Mouse (Mus musculus) cerebellum, adult 11 months (tissue): Measurements from ENCODE around the gene Smpdl3b.
"Not testable (repeated sequence)": the region's sequence is repeated elsewhere in the genome, so short reads cannot be mapped to it uniquely, and the experiment has no call there.

Source experiments
- DNase-seq: peaks from one replicate; pipeline ENCODE4 v3.0.0; 2022

The Smpdl3b gene

DNA sequence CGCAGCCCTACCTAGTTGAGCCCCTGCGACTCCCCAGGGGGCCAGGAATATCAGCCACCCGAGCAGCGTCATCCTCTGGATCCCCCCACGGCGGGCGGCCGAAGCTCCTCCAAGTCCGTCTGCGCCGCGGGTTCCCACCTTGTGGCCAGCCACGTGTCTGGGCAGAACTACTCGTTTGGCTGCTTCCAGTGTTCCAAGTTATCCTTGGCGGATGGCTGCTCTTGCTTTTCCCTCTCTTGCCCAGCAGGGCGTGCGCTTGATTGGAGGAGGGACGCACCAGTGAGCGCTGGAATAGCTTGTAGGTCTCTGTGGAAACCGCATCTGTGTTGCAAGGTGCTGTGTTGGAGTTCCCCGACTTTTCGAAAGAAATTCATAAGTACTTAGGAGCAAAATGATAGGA lies at the start of gene Smpdl3b:
Smpdl3b (minus strand) TSS at position 279 of the 400 bp plus-strand sequence.
- DNase-seq, result peak; percentile 22

DNA sequence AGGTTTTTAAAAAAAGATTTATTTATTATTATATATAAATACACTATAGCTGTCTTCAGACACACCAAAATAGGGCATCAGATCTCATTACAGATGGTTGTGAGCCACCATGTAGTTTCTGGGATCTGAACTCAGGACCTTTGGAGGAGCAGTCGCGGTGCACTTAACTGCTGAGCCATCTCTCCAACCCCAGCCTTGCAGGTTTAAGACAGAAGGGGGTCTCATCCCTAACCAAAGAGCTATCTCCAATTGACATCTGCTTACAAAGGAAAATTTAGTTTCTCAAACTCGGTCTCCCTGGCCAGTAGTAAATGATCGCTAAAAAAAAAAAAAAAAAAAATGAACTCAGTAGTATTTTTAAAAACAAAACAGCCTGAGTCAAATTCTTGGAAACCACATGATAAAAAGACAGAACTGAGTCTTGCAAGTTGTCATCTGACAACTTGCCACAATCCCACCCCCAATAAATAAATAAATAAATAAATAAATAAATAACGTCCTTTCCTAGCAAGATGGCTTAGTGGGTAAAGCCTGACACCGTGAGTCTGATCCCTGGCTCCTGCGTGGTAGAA lies 49.7 kb upstream of the Smpdl3b start:
- no peak for DNase-seq

DNA sequence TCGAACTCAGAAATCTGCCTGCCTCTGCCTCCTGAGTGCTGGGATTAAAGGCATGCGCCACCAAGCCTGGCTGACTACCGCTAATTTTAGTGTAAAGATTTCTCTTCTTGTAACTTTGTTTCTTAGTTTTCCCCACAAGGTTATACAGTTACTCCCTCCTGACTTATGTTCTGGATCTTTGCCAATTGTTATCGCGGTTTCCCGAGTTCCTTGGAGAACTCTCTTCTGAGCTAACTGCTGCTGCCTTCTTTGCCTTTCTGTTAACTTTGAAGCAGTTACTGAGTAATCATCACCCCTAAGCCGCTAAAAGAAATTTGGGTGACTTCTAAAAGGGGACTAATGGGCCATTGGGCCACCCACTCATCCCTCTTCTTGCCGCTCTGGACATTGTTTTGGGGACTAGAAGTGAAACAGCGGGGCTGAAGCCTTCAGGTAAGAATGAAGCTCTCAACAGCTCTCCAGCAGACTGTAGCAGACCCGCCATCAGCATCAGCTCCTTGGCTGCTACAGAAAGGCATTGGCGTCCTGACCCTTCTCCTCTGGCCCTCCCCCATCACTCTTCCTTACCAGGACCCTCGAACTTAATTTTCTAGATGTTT lies 48.6 kb upstream of the Smpdl3b start:
- DNase-seq, result no peak

DNA sequence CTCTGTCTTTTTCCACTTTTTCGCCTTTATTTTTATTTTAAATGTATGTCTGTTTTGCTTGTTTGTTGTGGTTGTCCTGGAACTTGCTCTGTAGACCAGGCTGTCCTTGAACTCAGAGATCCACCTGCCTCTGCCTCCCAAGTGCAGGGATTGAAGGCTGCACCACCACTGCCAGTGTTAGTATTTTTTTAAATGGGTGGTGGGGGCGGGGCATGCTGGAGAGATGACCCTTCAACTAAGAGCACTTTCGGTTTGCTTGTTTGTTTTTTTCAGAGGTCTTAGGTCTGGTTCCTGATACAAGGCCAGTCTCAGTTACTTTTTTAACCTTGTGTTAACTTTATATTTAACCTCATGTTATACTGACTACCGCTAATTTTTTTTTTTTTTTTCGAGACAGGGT lies 48.1 kb upstream of the Smpdl3b start:
- no peak for DNase-seq

DNA sequence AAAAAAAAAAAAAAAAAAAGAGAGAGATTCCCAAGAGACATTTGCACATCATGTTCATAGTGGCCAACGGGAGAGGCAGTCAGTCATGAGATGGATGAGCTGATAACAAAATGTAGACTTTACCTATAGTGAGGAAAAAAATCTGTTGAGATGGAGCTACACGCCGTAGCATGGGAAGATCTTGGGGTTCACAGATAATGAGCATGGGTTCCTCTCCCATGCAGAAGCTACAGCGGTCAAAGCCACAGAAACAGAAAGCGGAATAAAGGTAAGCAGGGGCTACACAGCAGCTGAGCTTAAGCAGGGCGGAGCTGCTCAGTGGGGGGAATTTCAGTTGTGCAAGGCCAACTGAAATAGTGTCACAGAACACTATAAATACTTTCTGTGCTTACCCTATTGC lies 47.3 kb upstream of the Smpdl3b start:
- no peak for DNase-seq

DNA sequence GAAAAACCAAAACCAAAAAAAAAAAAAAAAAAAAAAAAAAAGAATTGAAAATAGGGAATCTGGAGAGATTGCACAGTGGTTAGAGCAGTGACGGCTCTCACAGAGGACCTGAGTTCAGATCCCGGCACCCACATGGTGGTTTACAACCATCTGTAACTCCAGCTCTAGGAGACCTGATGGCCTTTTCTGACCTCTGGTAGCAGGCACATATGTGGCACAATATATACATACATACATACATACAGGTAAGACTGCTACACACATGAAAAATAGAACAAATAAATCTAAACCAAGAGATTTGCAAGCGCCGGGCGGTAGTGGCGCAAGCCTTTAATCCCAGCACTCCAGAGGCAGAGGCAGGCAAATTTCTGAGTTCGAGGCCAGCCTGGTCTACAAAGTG lies 46.8 kb upstream of the Smpdl3b start:
- DNase-seq, result no peak

DNA sequence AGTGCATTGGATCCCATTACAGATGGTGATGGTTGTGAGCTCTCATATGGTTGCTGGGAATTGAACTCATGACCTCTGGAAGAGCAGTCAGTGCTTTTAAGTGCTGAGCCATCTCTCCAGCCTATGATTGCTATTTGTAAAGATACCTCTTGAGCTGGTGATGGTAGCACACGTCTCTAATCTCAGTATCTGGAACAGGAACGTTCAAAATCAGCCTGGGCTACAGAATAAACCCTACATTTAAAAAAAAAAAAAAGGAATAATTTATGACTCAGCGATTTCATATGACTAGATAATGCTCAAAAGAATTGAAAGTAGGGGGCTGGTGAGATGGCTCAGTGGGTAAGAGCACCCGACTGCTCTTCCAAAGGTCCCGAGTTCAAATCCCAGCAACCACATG lies 46.2 kb upstream of the Smpdl3b start:
- no peak for DNase-seq

DNA sequence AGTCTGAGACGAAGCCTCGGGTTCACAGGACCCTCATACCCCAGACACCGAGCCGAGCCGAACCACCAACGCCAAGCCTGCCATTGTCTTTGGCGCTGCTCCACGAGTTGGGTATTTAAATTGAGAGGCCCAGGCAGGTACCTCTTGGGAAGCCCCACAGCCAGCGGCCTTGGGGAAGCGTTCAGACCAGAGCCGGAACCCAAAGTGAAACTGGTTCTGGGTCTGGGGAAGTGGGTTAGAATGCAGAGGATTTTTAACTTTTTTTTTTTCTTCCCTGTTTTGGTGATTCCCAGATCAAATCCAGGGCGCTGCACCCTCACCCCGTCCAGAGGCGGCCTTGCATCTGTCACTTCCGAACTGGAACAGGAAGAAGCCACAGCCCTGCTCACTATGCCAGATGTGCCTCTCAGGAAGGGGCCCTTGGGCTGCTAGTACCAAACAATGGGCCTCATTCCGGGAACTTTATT lies 45.2 kb upstream of the Smpdl3b start:
- no peak for DNase-seq

DNA sequence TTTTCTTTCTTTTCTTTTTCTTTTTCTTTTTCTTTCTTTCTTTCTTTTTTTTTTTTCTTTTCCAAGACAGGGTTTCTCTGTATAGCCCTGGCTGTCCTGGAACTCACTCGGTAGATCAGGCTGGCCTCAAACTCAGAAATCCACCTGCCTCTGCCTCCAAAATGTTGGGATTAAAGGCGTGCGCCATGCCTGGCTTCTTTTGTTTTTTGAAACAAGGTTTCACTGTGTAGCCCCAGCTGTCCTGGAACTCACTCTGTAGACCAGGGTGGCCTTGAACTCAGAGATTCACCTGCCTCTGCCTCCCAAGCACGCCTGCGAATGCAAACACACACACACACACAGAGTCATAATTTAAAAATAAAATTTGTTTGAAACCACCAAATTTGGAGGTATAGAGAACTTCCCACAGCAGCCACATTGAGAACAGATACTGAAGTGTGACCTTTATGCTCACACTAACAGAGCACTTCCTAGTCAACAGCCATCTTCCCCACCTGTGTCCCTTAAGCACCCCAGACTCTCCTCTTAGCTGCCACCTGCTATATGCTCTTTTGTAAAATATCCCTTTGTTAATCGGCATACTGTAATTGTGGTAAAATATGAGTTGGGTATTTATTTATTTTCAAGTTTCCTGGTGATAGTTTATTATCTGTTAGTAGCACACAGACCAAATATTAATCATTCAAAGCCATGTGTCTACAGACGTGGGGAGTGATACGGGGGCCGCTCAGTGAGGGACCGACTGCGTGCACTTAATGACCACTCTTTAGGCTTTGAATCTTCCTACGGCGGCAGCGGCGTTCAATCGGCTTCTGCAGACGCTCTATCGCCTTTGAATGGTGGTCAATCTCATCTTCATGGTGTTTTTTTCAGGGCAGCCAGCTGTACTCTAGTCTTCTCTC lies 44.4 kb upstream of the Smpdl3b start:
- DNase-seq, result no peak

DNA sequence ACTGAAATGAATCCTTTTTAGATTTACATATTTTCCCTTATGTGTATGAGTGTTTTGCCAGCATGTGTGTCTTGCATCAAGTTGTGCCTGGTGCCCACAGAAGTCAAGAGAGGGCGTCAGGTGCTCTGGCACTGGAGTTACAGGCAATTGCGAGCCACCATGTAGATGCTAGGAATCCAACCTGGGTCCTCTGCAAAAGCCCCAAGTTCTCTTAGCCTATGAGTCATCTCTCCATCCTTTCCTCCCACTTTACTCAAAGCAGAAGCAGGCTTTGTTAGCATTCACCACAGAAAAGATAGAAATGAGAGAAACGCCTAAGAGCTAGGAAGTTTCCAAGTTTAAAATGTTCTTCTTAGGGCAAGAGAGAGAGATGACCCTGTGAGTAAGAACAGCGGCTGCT lies 42.8 kb upstream of the Smpdl3b start:
- DNase-seq, result no peak

DNA sequence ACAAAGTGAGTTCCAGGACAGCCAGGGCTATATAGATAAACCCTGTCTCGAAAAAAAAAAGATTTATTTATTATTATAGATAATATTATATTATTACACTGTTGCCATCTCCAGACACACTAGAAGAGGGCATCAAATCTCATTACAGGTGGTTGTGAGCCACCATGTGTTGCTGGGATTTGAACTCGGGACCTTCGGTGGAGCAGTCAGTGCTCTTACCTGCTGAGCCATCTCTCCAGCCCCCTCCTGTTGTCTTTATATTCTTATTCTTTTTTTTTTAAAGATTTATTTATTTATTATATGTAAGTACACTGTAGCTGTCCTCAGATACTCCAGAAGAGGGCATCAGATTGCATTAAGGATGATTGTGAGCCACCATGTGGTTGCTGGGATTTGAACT lies 41.6 kb upstream of the Smpdl3b start:
- DNase-seq, result not testable (repeated sequence)

DNA sequence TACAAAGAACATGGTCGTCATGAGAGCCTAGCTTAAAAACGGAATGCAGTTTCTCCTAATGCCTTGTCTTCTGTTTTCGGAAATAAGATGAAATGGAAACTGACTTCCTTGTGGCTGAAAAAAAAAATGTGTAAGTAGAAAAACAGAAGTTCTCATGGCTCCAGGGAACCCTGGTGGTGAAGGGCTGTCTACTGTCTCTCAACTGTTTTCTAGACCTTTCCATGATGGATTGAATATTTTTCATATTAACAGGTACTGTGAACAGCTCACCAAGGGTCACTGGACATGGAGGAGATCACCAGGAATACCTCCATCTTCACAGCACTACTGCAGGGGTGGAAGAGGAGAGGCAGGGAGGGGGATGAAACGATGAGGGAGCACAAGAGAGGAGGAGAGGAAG lies 41.0 kb upstream of the Smpdl3b start:
- no peak for DNase-seq

DNA sequence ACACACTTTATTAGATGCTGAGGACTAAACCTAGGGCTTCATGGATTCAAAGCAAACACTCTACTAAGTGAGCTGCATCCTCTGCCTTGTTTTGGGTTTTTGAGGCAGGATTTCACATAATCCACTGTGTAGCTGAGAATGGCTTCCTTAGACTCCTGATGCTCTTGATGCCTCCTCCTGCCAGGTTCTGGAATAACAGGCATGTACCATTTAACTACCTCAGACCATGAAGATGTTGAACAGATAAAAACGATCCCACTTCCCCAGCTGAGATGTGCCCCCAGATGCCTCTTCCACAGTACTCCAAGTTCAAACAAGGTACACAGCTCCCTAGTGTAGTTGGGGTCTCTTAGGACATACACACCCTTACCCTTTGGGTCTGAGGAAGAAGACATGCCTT lies 40.4 kb upstream of the Smpdl3b start:
- DNase-seq, result no peak

DNA sequence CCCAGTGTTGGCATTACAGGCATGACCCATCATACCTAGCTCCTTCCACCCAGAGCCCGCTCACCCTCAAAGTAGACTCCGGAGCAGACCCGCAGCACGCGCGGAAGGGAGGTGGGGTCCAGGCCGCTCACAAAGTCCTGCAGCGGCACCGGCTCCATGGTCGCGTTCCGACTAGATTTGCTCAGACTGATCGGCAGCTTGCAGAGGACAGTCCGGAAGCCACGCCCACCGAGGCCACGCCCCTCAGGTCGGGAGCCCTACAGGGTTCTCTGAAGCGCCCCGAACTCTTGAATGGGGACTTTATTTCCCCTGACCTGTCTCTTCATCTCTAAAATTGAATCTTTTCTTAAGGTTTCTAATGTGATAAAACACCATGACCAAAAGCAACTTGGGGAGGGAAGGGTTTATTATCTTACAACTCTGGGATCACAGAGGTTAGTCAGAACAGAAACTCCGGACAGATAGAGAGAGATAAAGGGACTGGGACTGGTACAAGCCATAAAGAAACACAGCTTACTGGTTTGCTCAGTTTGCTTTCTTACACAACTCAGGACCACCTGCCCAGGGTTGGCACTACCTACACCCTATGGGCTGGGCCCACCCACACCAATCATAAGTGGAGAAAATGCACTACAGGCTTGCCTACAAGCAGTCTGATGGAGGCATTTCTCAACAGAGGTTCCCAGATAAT lies 39.3 kb upstream of the Smpdl3b start, which contains the start of gene Themis2:
Themis2 (minus strand) TSS at position 192 of the 691 bp plus-strand sequence.
- peak; percentile 3 for DNase-seq

DNA sequence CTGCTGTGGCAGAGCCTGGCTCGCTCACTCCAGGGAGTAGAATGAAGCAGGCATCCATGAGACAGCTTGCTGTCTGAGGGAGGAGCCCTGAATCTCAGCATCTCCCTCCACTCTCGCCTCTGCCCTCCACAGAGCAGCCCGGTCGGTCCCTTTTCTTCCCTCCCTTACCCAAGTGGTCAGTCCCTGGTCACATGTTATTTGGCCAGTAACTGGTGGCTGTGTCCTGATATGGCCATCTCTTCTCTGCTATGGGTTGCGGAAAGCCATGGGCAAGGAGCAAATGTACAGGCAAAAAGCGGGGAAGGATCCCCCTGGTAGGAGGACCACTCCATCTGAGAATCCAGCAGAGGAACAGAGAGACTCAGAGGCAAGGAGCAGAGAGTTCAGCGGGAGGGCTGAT lies 38.1 kb upstream of the Smpdl3b start:
- DNase-seq, result no peak

DNA sequence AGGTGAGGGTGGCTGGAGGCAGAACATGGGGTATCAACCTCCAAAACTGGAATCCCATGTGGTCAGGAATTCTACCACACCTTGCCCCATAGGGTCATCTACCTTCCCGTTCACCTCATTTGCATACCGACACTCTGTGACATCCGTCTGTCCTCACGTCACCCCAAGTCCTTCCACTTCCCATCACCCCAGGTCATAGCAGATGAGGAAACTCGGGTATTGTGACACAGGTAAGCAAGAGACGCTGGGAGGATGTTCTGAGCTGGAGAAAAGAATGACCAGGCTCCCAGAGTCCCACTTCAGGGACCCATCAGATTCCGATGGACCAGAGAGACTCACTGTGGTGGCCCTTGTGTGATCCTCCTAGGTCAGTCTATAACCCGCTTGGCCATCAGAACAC lies 37.7 kb upstream of the Smpdl3b start:
- no peak for DNase-seq

DNA sequence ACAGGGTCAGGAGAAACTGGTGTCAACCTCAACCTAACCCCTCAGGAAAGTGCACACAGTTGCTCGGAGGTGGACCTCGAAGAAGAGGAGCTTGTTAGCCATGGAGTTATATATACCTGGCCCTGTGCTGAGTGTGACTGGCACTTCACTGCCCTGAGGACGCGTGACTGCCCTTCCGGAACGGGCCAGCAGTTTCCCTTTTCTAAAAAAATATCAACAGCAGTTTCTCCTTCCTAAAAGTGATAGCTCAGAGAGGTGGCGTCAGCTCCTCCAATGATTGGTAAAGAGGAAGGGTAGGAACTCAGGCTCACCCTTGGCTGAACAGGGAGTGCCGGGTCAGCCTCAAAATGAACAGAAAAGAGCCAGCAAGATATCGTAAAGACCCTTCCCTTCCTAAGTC lies 37.0 kb upstream of the Smpdl3b start:
- DNase-seq, result no peak

DNA sequence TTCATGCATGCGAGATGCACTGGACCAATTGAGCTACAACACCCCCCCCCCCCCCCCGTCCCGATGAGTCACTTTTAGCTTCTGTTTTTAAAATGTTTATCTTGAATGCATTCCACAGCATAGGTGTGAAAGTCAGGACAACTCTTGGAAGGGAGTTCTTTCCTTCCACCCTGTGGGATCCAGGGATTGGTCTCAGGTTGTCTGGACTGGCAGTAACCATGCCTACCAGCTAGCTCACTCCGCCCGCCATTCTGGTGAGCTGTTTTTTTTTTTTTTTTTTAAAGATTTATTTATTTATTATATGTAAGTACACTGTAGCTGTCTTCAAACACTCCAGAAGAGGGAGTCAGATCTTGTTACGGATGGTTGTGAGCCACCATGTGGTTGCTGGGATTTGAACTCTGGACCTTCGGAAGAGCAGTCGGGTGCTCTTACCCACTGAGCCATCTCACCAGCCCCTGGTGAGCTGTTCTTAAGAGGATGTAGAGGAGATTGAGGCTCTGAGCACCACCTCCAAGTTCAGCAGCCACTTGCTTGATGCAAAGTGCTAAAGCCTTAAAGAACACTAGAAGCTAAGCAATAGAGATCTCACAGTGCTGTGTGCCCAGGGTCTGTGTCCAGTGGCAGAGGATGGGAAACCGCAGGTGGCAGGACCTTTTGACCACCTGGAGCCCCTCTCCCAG lies 36.4 kb upstream of the Smpdl3b start:
- DNase-seq, result not testable (repeated sequence)

DNA sequence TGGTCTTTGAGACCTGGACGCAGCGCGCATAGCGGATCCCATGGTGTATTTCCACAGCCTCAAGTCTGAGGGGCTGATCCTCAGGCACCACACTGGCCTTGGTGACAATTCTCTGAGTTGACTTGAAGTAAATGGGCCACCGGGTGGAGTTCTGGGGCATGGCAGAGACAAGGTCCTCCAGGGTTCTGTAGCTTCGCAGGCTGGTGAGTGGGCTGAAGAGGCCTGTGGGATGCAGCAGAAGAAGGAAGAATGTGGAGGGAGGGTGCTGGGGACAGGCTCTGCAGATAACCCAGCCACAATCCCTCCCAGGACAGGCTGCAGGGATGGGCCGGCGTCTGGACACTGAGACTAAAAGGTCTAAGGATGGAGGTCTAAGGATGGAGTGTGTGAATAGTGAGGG lies 32.7 kb upstream of the Smpdl3b start:
- DNase-seq, result no peak

DNA sequence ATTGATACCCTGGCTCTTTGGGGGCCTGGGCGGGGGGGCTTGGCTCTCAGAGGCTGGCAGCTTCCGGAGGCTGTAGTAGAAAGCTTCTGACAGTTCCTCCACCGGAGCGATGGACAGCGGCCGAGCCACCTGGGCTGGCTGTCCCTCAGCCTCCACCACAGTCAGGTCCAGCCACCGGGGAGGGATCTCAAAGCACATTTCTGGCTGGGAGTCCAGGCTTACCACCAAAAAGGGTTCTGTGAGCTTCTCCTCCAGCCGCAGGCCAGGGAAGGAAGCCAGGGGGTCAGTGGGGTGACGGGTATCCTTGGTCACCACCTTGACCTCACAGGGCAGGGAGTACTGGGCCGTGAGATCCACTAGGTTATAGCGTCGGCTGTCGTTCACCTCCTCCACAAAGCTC lies 28.2 kb upstream of the Smpdl3b start:
- no peak for DNase-seq

DNA sequence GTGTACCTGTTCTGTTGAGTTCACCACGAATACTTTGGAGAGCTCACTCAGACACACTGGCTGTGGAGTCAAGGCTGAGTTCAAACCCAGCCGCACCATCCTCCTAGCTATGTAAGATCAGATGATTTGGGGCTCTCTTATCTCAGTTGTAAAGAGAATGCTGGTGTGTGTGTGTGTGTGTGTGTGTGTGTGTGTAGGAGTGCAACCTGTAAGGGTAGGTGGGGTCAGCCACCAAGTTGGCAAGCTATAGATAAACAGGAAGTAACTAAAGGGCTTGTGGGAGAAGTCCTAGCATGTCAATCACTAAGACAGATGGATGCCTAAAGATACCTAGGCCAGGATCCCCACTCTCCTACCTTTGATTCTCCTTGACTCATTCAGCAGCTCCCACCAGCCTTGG lies 26.7 kb upstream of the Smpdl3b start:
- DNase-seq, result no peak

DNA sequence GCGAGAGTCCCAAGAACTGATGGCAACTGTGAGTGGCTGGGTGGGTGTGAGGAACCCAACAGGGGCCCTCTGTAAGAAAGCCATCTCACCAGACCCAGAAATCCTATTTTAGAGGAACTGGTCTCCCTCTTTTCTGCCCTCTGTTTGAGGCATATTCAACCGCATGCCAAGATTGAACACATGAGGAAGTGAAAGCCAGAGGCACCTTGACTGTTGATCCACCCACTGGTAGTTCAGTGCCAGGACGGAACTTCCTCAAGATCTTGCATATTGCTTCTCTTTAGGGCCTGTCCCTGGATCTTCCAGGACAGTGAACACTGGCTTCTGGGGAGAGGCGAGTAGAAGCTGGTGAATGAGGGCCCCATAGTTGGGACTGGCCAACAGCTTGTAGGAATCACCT lies 23.2 kb upstream of the Smpdl3b start:
- no peak for DNase-seq
